Mouse (Mus musculus): ENCODE results near the gene BC048403.

DNA sequence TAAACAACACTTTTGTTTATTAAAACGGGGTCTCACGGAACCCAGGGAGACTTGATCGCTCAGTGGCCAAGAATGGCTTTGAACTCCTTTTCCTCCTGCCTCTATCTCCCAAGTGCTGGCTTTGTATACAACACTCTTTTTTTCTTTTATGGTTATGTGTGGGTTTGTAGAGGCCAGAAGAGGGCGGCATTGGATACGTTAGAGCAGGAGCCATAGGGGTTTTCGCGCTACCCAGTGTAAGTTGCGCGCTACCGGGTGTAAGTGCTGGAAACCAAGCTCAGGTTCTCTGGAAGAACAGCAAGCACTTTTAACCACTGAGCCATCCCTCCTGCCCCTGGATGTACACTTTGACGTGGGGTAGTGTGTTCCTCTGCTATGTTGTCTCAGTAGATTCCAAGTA is 45.2 kb upstream of the BC048403 start:
- TF ChIP-seq ZKSCAN1 (IDR thresholded peaks at IDR 0.05; ENCODE audit: low read depth, low read length) (no peak), CTCF (IDR thresholded peaks at IDR 0.05 in 2 of 3, conservative IDR thresholded peaks at IDR 0.05 in 1 of 3; ENCODE audit: control insufficient read depth in 1 of 3, insufficient read depth in 1 of 3, low read depth in 2 of 3, low read length in 3 of 3, poor library complexity in 1 of 3, severe bottlenecking in 1 of 3) (no peak), EP300 (IDR thresholded peaks at IDR 0.05; ENCODE audit: low read depth in 1 of 2, low read length in 2 of 2) (no peak), JUND (IDR thresholded peaks at IDR 0.05; ENCODE audit: low read depth, low read length) (no peak), E2F4 (IDR thresholded peaks at IDR 0.05; ENCODE audit: borderline replicate concordance, low read depth, low read length) (no peak), NRF1 (IDR thresholded peaks at IDR 0.05; ENCODE audit: insufficient read depth, low read depth, low read length, poor library complexity, severe bottlenecking) (no peak), ETS1 (IDR thresholded peaks at IDR 0.05; ENCODE audit: low read depth, low read length) (no peak), RAD21 (IDR thresholded peaks at IDR 0.05; ENCODE audit: low read depth, low read length) (no peak), ZMIZ1 (IDR thresholded peaks at IDR 0.05; ENCODE audit: low read depth, low read length) (no peak)

All from MEL (cell line).